Mouse (Mus musculus): ENCODE data around the gene Zfp358.

Gene Zfp358

DNA sequence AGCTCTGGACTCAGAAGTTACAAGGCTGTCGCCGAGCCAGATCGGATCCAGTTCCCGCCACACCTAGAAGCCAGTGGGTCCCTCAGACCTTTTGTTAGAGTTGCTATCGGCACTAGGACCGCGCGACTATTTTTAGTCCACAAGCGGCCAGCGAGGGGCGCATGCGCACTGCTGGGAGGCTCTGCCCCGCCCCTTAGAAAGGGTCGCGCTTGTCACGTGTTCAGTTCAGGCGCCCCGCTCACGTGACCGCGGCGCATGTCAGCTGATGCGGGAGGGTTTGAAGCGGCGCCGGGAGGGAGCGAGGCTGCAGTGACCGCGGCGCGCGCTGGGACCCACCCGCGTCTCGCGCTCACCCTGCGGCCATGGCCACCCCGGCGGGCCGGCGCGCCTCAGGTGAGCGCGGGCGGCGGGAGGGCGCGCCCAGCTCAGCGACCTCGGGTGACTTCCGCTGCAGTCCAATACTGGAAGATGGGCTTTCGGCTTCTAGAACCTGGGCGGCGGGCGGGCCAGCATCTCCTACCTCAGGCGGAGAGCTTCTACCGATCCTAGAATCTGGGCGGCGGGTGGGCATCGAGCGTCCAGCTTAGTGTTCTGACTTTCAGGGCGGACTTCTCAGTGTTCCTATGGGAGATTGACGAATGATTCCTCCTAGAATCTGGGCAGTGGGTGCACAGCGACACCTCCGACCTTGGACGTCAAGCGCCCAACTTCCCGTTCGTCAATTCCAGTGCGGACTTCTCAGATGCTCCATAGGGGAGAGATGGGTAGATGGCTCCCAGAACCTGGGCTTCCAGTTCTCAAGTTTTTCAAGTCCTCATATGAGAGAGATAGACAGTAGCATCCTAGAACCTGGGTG is 7.5 kb downstream of the Zfp358 start, which contains the start of gene Mcoln1:
Gene Mcoln1, plus strand, starts transcription at position 223 of the 856 bp plus-strand sequence.
- DNase-seq = peak; percentile 100

DNA sequence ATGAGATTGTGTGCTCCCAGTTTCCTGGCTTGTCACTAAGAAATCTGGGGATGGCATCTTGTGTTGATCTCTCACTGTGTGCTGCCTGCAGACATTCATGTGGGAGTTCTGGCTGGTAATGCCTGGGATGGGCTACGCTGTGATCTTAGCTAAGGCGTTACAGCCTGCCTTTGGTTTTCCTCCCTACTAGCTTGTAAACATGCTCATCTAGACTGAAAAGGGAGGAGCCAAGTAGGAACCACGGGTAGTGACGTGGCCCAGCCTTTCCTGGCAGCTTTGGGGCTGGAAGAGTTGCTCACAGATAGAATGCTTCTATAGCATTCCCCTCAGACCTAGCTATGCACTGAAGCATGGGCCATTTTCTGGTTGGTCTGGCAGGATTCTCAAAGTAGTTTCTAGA is 9.3 kb downstream of the Zfp358 start:
- no peak for DNase-seq

DNA sequence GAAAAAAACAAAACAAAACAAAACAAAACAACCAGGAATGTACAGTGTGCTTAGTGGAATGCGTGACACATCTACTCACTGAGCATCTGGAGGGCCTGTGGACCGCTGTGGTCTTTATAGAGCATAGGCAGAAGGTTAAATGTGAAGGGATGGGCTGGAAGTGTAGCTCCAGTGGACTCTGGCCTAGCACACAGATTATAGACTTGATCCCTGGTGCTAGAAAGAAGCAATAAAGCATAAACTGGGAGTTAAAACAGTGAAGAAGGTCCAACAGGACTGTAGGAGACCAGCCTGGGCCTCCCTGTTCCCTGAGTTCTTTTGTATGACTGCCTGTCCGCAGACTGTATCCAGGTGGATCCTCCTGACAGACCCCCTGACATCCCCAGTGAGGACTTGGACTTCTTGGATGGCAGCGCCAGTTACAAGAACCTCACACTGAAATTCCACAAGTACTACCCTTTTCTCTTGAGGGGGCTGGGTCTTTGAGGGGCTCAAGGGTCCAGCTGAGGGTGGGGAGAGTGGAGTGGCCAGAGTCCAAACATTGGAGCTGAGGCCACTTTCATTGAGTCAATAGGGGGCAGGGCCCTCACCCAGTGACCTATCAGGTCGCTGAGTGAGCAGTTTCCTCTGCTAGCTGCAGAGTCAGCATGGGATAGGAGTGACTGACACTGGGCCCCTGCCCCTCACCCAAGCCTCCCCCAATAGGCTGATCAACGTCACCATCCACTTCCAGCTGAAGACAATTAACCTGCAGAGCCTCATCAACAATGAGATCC is 15.2 kb downstream of the Zfp358 start:
- DNase-seq = no peak

DNA sequence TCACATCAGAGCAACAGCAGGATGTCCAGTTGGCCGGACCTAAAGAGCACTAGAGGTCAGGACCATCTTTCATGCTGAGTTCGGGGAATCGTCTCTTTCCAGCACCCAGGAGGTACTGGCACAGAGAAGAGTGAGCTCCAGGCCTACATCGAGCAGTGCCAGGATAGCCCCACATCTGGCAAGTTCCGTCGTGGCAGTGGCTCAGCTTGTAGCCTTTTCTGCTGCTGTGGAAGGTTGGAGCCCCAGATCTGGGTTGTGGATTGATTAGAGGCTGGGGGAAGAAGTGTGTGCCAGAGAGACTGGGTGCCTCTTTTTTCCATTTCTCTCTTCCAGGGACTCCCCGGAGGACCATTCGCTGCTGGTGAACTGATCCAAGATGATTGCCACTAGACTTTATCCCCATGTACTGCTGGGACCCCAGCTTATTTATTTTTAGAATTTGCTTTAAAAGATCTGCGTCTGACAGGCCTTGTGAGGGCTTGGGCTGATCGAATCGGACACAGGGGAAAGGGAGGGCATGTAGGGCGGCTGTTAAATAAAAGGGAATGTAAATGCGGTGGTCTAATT is 21.8 kb downstream of the Zfp358 start:
- DNase-seq = peak; percentile 94

DNA sequence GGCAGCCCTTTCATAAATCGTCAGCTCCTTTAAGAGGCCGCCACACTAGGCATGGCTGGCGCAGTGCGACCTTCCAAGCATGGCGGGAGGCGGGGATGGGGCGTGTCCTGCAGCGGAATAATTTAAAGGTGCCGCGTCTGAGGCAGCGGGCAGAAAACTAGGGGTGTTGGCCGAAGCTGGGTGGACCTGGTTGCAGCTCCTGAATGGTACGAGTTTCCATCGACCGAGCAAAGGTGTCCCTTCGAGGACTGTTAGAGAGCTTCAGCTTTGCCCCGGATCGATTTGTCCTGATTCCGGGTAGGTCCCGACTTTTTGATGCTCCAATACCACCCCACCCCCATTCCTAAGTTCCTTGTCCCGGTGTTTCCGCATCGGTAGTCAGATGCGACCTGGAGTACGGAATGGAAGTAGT is 22.3 kb downstream of the Zfp358 start, which contains the start of gene Pnpla6:
Gene Pnpla6, plus strand, starts transcription at position 125 of the 412 bp plus-strand sequence.
- DNase-seq = peak; percentile 99

DNA sequence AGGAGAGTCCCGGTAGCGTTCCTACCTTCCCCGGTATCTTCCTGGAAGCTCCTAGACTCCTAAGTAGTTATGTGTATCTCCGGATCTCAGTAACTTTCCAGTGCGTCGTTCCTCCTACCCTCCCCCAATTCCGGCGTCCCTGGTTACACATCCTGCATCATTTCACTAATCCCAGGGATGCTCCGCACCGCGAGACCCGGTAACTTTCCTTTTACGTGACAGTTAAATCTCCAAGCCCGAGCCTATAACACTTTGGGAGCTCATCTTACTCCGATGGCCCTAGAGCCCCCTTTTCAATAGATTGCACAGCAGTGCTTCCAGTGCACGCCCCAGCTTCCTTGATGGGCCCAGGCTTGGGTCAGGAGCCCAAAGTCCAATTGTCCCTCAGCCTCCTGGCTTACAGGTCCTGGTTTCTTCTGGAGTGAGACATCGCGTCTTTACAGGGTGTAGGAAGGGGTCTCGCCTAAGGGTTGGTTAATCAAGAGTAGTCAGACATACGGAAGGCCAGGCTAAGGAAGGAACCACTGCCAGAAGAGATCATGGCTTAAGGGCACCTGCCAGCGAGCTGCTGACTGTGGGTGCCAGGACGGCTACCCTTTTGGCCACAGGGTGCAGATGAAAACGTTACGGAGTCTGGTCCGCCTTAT is 23.0 kb downstream of the Zfp358 start:
- peak; percentile 97 for DNase-seq

DNA sequence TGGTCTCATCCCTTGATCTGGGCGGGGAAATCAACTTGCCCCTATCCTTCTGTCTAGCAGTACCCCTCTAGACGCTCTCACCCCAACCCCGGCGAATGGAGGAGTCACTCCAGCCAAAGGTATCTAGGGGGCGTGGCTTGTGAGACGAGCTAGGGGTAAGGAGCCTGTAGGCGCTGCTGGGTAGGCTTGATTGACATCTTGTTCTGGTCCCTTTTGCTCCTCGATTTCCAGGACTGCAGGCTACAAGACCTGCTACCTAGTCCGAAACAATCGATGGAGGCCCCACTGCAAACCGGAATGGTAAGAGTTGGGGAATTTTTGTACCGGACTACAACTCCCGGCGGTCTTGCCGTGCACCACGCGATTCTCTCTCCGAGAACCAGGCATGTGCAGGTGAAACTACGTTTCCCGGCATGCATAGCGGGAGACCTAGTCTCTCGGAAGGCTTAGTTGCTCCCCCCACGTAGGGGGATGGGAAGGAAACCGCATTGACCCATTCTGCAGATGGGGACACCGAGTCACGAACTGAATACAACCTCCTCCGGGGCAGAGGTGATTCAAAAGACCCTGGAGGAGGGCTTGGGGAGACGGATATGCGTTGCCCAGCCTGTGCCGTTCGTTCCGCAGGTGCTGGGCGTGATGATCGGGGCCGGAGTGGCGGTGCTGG is 23.6 kb downstream of the Zfp358 start:
- peak; percentile 99 for DNase-seq

DNA sequence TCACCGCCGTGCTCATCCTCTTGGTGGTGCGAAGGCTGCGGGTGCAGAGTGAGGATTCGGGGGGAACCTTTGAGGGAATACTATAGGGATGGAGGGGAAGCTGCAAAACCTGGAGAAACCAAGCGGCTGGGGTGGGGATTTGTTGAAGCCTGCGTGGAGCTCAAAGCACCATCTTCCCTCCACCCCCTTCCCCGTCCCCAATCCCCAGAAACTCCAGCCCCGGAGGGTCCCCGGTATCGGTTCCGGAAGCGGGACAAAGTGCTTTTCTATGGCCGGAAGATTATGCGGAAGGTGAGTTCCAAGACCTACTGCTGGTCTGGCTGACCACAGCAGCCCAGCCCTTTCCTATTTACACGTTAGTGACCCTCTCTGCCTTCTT is 24.2 kb downstream of the Zfp358 start:
- DNase-seq = no peak

DNA sequence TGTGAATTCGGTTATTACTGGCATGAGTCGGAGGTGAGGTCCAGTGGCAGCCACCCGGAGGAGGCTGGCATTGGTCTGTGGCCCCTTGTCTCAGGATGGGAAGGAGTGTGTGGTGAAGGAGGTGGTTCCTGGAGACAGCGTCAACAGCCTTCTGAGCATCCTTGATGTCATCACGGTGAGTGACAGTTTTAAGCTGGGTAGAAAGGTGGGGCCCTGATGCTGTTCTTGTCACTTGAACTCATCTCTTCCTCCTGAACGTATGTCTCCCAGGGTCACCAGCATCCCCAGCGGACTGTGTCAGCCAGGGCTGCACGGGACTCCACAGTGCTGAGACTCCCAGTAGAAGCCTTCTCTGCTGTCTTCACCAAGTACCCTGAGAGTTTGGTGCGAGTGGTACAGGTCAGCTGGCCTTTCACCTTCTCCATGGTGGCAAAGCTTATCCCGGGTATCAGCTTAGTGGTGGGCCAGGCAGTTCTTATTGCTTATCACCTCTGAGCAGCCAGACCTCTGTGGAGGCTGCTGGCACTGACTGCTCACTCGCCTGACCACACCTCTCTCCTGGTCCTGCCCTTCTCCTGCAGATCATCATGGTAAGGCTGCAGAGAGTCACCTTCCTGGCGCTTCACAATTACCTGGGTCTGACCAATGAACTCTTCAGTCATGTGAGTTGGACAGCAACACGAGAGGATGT is 29.2 kb downstream of the Zfp358 start:
- no peak for DNase-seq

DNA sequence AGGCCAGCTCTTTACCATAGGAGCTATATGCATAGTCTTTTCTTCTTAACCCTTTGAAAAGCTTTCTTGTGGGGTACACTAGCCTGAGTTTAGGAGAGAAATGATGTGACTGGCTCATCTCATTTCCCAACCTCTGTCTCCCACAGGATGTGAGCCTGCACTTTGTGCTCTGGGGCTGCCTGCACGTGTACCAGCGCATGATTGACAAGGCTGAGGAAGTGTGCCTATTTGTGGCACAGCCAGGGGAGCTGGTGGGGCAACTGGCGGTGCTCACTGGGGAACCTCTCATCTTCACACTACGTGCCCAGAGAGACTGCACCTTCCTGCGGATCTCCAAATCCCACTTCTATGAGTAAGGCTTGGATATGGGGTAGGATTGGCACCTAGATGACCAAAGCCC is 37.9 kb downstream of the Zfp358 start:
- DNase-seq = no peak

DNA sequence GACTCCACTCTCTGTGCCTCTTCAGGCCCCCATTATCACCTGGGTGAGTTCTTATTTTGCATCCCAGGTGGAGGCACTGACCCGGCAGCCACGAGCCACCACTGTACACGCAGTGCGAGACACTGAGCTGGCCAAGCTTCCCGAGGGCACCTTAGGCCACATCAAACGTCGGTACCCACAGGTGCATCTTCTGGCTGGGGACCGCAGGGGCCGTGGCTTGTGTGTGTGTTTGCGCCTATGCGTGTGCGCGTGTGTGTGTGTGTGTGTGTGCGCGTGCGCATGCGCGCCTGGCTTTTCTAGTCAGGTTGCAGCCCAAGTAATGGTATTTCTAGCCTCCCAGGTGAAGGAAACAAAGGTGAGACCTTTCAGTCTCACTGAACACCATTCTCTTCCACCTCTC is 39.0 kb downstream of the Zfp358 start:
- peak; percentile 86 for DNase-seq

DNA sequence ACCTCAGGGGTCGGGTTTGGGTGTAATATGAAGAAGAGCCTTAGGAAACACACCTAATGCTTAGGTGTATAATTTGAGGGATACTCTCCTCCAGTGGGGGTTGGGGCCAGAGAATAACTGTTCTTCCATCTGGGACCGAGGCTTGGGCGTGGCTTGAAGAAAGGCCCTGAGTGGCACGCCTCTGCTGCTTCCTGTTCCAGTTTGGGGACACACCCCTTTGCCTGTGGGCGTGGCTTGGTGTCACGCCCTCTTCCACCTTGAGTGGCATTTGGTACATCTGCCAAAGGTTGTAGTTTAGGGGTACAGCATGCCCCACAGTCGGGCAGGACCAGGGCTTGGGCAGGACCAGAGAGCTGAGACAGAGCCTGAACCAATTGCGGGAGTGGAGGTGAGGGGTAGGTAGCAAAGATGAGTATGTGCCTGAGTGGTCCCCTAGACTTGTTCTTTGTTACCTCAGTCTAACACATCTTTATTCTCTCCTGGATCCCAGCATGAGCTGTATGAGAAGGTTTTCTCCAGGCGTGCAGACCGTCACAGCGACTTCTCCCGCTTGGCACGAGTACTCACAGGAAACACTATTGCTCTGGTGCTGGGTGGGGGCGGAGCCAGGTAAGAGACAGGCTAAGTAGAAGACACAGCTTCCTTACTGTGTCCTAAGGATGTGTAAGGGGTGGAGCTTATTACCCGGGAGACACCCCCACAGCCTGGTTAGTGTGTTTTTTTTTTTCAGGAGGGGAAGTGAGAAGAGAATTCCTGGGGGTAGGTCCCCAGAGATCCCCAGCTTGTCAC is 43.3 kb downstream of the Zfp358 start:
- peak; percentile 88 for DNase-seq

DNA sequence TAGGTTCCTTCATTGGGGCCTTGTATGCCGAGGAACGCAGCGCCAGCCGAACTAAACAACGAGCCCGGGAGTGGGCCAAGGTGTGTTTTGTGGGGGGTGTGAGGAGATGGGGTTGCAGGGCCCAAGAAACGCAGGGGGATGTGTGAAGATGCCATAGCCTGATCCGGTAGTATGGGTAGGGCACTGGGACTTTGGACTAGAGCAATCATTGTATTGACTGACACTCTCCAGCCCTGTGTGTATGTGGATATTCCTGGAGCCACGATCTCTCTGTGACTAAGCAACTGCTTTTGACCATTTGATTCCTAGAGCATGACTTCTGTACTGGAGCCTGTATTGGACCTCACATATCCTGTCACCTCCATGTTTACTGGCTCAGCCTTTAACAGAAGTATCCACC is 44.0 kb downstream of the Zfp358 start:
- no peak for DNase-seq

DNA sequence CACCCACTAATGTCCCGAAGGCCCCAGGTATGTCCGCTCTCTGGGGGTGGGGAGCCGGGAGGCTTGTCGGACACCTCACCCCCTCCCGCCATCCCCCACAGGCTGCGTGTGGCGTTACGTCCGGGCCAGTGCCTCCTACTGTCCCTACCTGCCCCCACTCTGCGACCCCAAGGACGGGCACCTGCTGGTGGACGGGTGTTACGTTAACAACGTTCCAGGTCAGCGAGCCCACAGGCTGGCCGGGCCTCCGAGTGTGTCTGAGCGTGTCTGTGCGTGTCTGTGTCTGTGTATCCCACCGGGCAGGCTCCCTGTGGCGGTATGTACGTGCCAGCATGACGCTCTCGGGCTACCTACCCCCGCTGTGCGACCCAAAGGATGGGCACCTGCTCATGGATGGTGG is 44.7 kb downstream of the Zfp358 start:
- peak; percentile 86 for DNase-seq

DNA sequence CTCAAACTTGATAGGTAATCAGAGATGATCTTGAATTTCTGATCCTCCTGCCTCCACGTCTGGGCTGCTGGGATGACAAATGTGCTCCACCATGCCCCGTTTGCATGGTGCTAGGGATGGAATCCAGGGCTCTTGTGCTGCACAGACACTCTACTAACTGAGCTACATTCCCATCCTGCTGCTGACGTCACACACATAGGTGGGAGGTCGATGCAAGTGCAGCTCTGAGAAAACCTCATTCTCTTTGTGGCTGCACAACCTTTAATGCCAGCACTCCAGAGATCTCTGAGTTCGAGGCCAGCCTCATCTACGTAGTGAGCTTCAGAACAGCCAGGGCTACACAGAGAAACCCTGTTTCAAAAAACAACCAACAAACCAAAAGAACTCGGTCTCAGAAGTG is 46.2 kb downstream of the Zfp358 start:
- DNase-seq = peak; percentile 54

DNA sequence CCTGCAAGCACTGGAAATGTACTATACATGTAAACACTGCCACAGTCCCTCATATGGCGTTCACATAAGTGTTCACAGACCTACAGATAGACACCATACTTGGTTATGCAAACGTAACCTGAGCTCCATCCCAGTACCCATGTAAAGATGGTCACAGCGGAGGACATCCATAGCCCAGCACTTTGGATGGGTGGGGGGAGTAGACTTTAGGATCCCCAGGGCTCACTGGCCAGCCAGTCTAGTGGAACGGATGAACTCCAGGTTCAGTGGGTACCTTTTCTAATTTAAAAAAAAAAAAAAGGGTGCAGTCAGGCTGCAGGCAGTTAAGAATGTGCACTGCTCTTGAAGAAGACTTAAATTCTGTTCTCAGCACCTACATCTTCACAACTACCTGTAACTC is 47.1 kb downstream of the Zfp358 start:
- peak; percentile 53 for DNase-seq

DNA sequence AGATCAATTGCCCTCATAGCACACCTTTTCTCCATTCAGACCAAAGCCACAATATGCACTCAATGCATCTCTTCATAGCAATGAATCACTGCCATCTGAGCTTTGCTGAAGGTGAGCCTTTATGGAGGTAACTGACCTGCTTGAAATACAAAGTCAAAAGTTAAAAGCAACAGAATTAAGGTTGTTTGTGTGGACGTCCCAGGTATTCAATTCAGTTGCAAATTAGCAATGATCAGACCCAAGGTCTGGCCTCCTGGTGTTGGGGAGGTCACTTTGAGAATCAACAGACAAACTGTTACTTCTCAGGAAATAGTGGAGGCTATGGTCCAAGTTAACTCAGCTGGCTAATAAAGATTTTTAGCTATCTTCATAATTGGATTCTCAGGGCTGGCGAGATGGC is 53.6 kb downstream of the Zfp358 start:
- peak; percentile 48 for DNase-seq

Measured in heart, adult 11 months (tissue).